10 mouse cellular contexts compared by ENCODE assay signal in the genomic region with DNA sequence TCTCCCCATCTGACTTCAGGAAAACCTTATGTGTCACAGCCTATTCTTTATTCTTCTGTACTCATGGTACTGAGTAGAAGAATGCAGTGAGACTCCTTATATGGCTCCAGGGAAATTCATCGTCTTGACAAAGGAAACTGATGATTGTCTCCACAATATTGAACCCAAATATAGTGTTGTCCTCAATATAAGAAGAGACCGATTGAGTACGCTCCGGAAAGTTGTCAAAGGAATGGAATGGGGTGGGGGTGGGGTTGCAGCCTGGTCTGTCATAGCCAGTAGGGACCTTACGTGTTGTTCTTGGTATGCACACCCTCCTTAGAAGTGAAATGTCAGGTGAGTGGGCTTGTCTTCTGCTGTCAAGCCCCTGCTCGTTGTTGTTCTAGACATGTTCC.
DNase-seq lines count a peak whose midpoint lies in the region; ATAC-seq and TF ChIP-seq lines count a peak whose summit lies in the region.
"Had no signal": no experiment of that assay in that cellular context is flagged by ENCODE, and none has a peak within 500 bp of the region (broad histone marks: within the 10 kb centered on the region; RNA-seq: fewer than 3 reads in every experiment).

No protein-coding gene starts in this region.

- H3K4me1 ChIP-seq in liver, adult 2 months (ENCODE audit: control insufficient read depth, insufficient read depth, low read length), result peaks cover 29% of the 10 kb centered on the region
- no peaks in the 10 kb centered on the region; the same call in 1 of the 2 replicates for H3K4me1 ChIP-seq in liver, embryonic 11.5 days (replicated peaks; ENCODE audit: control insufficient read depth, insufficient read depth, low read length)
- peaks cover 11 to 24% of the 10 kb centered on the region in 2 experiments for H3K4me1 ChIP-seq in heart, embryonic 14.5 days (ENCODE audit: control insufficient read depth in 2 of 2, insufficient read depth in 2 of 2, low read length in 2 of 2)
- H3K4me1 ChIP-seq in small intestine, adult 2 months (ENCODE audit: control insufficient read depth, insufficient read depth, insufficient read length, low read length), result peaks cover 2% of the 10 kb centered on the region; the same call in 1 of the 2 replicates
- 0 out of 2 replicates have a peak, but pooled peaks cover 2% of the 10 kb centered on the region for H3K4me1 ChIP-seq in forebrain, embryonic 14.5 days (ENCODE audit: control insufficient read depth, insufficient read depth, low read length)

- peak overlapping the region; percentile 76 for H3K9ac ChIP-seq in liver, adult 2 months (ENCODE audit: low read depth, low read length)
- no peak overlapping the region for H3K9ac ChIP-seq in liver, embryonic 11.5 days (ENCODE audit: low read depth, low read length)
- peak overlapping the region; percentile 31 for H3K9ac ChIP-seq in heart, embryonic 14.5 days (ENCODE audit: low read length)
- H3K9ac ChIP-seq in forebrain, embryonic 14.5 days (ENCODE audit: low read length), result no peak overlapping the region

- 63% methylated on average over 6 of the region's 6 CpGs for WGBS in liver, adult 2 months
- 82% methylated on average over 6 of the region's 6 CpGs for WGBS in liver, embryonic 11.5 days
- WGBS in heart, embryonic 14.5 days, result 45% methylated on average over 6 of the region's 6 CpGs
- 85% methylated on average over 6 of the region's 6 CpGs for WGBS in small intestine, adult 2 months
- WGBS in forebrain, embryonic 14.5 days, result 90% methylated on average over 6 of the region's 6 CpGs

- no peaks in the 10 kb centered on the region for H3K27me3 ChIP-seq in liver, adult 2 months (ENCODE audit: control insufficient read depth, insufficient read depth, low read length)
- H3K27me3 ChIP-seq in liver, embryonic 11.5 days (replicated peaks; ENCODE audit: control insufficient read depth, insufficient read depth, low read length), result no peaks in the 10 kb centered on the region
- H3K27me3 ChIP-seq in heart, embryonic 14.5 days (ENCODE audit: control insufficient read depth, insufficient read depth, low read length), result no peaks in the 10 kb centered on the region
- H3K27me3 ChIP-seq in small intestine, adult 2 months (ENCODE audit: control insufficient read depth, insufficient read depth, low read length), result no peaks in the 10 kb centered on the region
- no peaks in the 10 kb centered on the region for H3K27me3 ChIP-seq in forebrain, embryonic 14.5 days (replicated peaks; ENCODE audit: control insufficient read depth, insufficient read depth, low read length)

- no peak for DNase-seq in gastrocnemius, adult 2 months
- DNase-seq in gastrocnemius, postnatal 14 days, result no peak
- peak; percentile 39 for DNase-seq in liver, adult 2 months (ENCODE audit: extremely low read depth, low read depth, low spot score)
- DNase-seq in liver, embryonic 11.5 days (ENCODE audit: low spot score), result no peak
- no peak for DNase-seq in forebrain, embryonic 14.5 days (ENCODE audit: low spot score)
- DNase-seq in cerebellum, adult 9-11 months, result no peak
- DNase-seq: right cerebral cortex, postnatal 14 days had no signal

- no peak for ATAC-seq in liver, embryonic 11.5 days (replicated peaks; ENCODE audit: low FRiP score)
- ATAC-seq in heart, embryonic 14.5 days (ENCODE audit: insufficient number of reproducible peaks, insufficient read depth, low FRiP score, low read depth), result no peak
- no peak for ATAC-seq in forebrain, embryonic 14.5 days

- intact Hi-C loops in gastrocnemius, adult 2 months (cut with DNase I), result loop anchor here (5.0 to 10.0 kb wide), 3 partner anchors 133 to 460 kb away; no protein-coding TSS in a partner anchor
- intact Hi-C loops in gastrocnemius, postnatal 14 days (cut with DNase I; ENCODE audit: low total_unique reads), result no loop called here

- H3K4me2 ChIP-seq in liver, embryonic 11.5 days, result no peak overlapping the region
- peak overlapping the region; percentile 64 for H3K4me2 ChIP-seq in heart, embryonic 14.5 days (ENCODE audit: low read length)
- H3K4me2 ChIP-seq in forebrain, embryonic 14.5 days (ENCODE audit: low read length), result no peak overlapping the region

- H3K27ac ChIP-seq in gastrocnemius, adult 2 months, result peak overlapping the region; percentile 98
- peak overlapping the region; percentile 91 for H3K27ac ChIP-seq in liver, adult 2 months (replicated peaks; ENCODE audit: insufficient read depth, low read depth, low read length)
- no peak overlapping the region for H3K27ac ChIP-seq in liver, embryonic 11.5 days (ENCODE audit: low read depth, low read length)
- peak overlapping the region; percentile 97 to 99 for H3K27ac ChIP-seq in heart, embryonic 14.5 days (replicated peaks in 1 of 2; ENCODE audit: control insufficient read depth in 1 of 2, insufficient read depth in 1 of 2, low read depth in 2 of 2, low read length in 2 of 2)
- peak overlapping the region; percentile 77; the same call in 1 of the 2 replicates for H3K27ac ChIP-seq in small intestine, adult 2 months (ENCODE audit: insufficient read depth, low read depth, low read length)
- no peak overlapping the region for H3K27ac ChIP-seq in forebrain, embryonic 14.5 days (ENCODE audit: low read depth, low read length)

- no peak for TF ChIP-seq POLR2A in liver, adult 2 months (IDR thresholded peaks at IDR 0.05; ENCODE audit: extremely low read depth, insufficient read depth, low read length)
- no peak for TF ChIP-seq POLR2A in small intestine, adult 2 months (IDR thresholded peaks at IDR 0.05; ENCODE audit: low read depth, low read length)

- peaks cover 18% of the 10 kb centered on the region; the same call in 1 of the 2 replicates for H3K79me2 ChIP-seq in liver, adult 2 months (ENCODE audit: control insufficient read depth, insufficient read depth, low read length)

- H3K36me3 ChIP-seq in liver, adult 2 months (ENCODE audit: control insufficient read depth, insufficient read depth, low read length), result peaks cover 2% of the 10 kb centered on the region; the same call in 1 of the 2 replicates
- H3K36me3 ChIP-seq in liver, embryonic 11.5 days (ENCODE audit: control insufficient read depth, insufficient read depth, low read length), result no peaks in the 10 kb centered on the region
- H3K36me3 ChIP-seq in heart, embryonic 14.5 days (ENCODE audit: control insufficient read depth, insufficient read depth, low read length), result no peaks in the 10 kb centered on the region
- H3K36me3 ChIP-seq in small intestine, adult 2 months (ENCODE audit: control insufficient read depth, insufficient read depth, low read length), result no peaks in the 10 kb centered on the region
- H3K36me3 ChIP-seq in forebrain, embryonic 14.5 days (ENCODE audit: control insufficient read depth, insufficient read depth, low read length), result no peaks in the 10 kb centered on the region
- H3K36me3 ChIP-seq: hindbrain, embryonic 10.5 days had no signal

- no peak for TF ChIP-seq CTCF in gastrocnemius, adult 2 months (IDR thresholded peaks at IDR 0.05)
- no peak for TF ChIP-seq CTCF in liver, adult 2 months (IDR thresholded peaks at IDR 0.05; ENCODE audit: low read depth, low read length)
- no peak for TF ChIP-seq CTCF in small intestine, adult 2 months (IDR thresholded peaks at IDR 0.05; ENCODE audit: extremely low read depth, insufficient read length, insufficient replicate concordance, low read depth, low read length)

- H3K9me3 ChIP-seq in liver, embryonic 11.5 days (ENCODE audit: control insufficient read depth, low read length), result no peaks in the 10 kb centered on the region
- H3K9me3 ChIP-seq in heart, embryonic 14.5 days (ENCODE audit: control insufficient read depth, low read length), result no peaks in the 10 kb centered on the region
- H3K9me3 ChIP-seq in forebrain, embryonic 14.5 days (replicated peaks; ENCODE audit: control insufficient read depth, low read length), result no peaks in the 10 kb centered on the region
- H3K9me3 ChIP-seq: hindbrain, embryonic 10.5 days had no signal

- peak overlapping the region; percentile 81 for H3K4me3 ChIP-seq in gastrocnemius, adult 2 months
- H3K4me3 ChIP-seq in liver, adult 2 months (ENCODE audit: insufficient read depth, low read depth, low read length), result peak overlapping the region; percentile 50
- no peak overlapping the region for H3K4me3 ChIP-seq in liver, embryonic 11.5 days (ENCODE audit: low read depth, low read length)
- H3K4me3 ChIP-seq in heart, embryonic 14.5 days (ENCODE audit: control insufficient read depth in 1 of 2, insufficient read depth in 1 of 2, low read depth in 1 of 2, low read length in 2 of 2), result peak overlapping the region; percentile 10 to 19; a peak in 3 of 4 replicates
- no peak overlapping the region for H3K4me3 ChIP-seq in small intestine, adult 2 months (ENCODE audit: low read depth, low read length)
- no peak overlapping the region for H3K4me3 ChIP-seq in forebrain, embryonic 14.5 days (ENCODE audit: low read depth, low read length)
- H3K4me3 ChIP-seq: hindbrain, embryonic 10.5 days had no signal

Comparison
In these comparisons a context has a peak if more than half of its experiments do, and no peak if none do; other contexts are left out.
1. H3K27ac ChIP-seq: peak in gastrocnemius, adult 2 months (single experiment), liver, adult 2 months (single experiment), heart, embryonic 14.5 days (2 of 2) and small intestine, adult 2 months (single experiment); none in liver, embryonic 11.5 days (single experiment) and forebrain, embryonic 14.5 days (single experiment).
2. H3K4me3 ChIP-seq: peak in gastrocnemius, adult 2 months (single experiment), liver, adult 2 months (single experiment) and heart, embryonic 14.5 days (2 of 2); none in liver, embryonic 11.5 days (single experiment), small intestine, adult 2 months (single experiment) and forebrain, embryonic 14.5 days (single experiment).
3. H3K9ac ChIP-seq: peak in liver, adult 2 months (single experiment) and heart, embryonic 14.5 days (single experiment); none in liver, embryonic 11.5 days (single experiment) and forebrain, embryonic 14.5 days (single experiment).